Mouse (Mus musculus): ENCODE measurements around the gene Zfp113.
A peak's percentile ranks its signal among the peaks of the same experiment; 100 is the strongest.
"Not testable (repeated sequence)": the region's sequence is repeated elsewhere in the genome, so short reads cannot be mapped to it uniquely, and the experiment has no call there.

The Zfp113 gene

DNA sequence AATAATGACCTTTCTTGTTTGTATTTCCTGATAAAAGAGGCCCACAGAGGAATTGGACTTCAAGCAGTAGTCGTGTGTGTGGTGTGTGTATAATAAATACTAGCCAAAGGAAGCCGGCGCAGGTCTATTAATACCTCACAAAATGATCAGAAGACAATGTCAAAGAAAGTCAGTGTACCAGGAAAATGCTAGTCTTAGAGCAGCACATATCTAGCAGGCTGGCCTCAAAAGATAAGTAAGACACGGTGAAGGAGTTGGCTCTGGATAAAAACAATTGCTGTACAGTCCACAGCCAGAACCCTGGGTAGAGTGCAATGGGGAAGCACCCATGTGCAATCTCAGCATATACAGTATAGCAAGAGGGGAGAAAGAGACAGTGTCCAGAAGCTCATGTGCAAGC lies 18.3 kb downstream of the Zfp113 start:
- no peak for DNase-seq

DNA sequence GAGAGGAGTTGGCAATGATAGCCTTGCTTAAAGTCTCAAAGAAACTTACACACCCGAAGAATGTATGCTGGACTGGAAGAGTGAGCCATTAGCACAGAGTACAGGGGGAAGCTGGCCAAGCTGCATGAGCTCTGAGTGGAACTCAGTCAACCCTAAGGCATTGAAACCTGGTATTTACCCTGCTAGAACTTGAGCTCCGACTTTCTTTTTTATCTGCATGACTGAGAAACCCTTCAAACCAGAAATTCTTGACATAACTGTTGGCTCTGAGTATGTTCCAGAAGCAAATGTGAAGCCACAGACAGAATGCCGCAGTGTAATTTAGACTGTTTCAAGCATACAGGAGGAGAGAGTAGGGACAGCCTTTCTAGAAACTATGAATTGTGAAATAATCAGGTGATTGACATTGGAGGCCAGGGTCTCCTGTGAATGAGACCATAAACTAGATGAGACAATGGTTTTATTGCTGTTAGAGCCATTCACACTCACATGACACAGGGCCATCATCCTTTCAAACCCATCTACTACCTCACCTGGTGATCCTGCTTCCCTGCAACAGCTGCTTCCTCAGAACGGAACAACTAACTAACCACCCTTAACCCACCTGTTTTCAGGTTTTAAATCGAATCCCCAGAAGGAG lies 23.0 kb downstream of the Zfp113 start:
- DNase-seq = no peak

DNA sequence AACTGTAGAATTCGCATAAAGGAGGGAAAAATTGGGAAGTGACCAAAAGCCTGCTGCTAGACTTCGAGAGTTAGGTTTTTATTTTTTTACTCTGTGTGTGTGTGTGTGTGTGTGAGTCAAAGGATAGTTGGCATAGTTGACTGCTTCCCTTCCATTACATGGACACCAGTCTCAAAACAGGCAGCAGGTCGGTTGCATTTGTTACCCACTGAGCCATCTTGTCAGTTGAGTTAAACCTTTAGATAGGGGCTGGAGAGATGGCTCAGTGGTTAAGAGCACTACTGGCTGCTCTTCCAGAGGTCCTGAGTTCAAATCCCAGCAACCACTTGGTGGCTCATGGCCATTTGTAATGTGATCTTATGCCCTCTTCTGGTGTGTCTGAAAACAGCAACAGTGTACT lies 37.5 kb downstream of the Zfp113 start:
- no peak for DNase-seq

DNA sequence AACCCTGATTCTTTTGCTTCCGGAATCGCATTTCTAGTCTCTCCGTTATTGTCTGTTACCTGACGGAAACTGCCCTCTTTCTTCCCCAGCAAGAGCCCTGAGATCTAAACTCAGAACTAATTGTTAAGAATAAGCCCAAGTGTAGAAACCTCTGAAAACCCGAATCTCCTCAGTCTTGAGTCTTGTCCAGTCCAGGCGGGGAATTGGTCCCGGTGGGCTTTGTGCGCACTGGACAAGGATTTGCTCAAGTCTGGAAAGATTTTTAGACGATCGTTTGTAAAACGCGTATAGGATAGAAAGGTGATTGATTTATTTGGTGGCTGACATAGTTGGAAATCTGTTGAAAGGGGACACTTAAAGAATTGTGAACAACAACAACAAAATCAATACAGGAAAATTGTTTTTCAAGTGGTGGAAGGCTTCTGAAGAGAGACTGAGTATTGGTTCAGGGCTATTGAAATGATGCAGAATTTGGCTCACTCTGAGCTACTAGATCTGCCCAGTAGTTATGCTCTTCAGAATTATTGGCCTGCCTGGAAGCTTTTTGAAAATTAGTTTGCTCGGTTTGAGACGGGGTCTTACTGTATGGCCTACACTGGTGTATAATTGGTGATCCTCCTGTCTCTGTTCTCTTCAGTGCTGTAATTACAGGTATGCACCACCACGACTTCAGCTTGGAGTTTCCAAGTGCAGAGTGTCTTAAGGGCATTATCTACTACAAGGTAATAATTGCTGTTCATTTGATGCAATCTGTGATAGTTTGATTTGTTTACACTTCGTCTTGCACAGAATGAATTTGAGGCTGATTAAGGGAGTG lies 38.1 kb downstream of the Zfp113 start:
- no peak for DNase-seq

DNA sequence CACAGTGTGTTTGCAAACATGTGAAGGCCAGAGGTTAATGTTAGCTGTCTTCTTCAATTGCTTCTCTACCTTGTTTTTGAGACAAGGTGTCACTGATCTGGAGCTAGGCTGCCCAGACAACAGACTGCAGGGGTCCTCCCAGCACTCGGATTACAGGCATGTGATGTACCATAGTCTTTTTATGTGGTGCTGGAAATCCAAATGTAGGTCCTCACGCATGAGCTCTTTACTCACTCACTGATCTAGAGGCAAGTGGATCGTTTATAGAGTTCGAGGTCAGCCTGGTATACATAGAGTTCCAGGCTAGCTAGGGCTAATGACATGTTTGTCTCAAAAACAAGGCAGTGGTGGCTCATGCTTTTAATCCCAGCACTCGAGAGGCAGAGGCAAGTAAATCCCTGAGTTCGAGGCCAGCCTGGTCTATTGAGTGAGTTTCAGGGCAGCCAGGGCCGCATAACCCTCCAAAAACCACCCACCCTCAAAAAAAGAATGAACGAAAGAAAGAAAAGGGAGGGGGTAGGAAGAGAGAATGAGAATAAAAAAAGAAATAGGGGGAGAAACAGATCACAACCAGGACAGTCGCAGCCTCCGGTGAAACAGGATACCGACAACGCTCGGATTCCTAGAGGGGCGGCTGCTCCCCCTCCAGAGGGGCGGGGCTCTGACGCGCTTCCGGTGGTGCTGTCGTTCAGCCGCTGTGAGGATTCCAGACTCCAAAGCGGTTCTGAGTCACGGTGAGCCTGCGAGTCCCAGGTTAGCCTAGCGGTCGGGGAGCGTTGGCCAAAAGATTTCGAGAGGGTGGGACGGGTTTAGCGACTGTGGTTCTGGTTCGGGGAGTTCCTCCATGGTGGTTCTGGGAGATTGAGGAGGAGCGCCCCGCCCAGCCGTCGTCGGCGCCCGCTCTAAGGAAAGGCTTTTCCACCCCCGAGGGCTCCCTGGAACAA lies 39.0 kb downstream of the Zfp113 start, which contains the start of gene Zscan21:
Zscan21 (plus strand) TSS at position 649 of the 944 bp plus-strand sequence.
- peak; percentile 93 for DNase-seq

DNA sequence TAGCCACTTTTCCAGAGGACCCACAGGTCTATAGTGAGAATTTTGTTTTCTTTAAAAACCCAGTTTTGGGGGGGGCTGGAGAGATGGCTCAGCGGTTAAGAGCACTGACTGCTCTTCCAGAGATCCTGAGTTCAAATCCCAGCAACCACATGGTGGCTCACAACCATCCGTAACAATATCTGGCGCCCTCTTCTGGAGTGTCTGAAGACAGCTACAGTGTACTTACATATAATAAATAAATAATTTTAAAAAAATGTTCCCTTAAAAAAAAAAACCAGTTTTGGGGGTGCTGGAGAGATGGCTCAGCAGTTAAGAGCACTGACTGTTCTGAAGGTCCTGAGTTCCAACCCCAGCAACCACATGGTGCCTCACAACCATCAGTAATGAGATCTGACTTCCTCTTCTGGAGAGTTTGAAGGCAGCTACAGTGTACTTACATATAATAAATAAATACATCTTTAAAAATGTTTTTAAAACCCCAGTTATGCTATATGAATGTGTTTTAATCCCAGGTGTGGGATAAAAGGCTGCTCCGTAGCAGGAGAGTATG lies 45.6 kb downstream of the Zfp113 start:
- DNase-seq = not testable (repeated sequence)

DNA sequence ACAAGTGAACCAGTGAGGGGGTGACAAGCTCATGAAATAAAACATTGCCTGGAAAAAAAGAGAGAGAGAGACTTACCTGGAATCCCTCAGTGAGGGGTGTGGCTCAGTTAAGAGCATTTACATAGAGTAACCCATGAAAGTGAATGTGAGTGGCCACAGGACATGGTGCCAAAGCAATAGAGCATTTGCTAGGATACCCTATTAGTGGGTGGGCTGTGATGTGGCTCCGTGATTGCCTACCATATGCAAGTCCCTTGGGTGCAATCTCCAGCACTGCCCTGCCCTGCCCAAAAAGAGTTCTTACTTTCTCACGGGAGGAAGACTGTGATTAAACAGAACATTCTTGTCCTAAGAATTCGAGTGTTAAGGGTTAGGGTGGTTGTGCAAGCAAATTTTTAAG lies 48.4 kb downstream of the Zfp113 start:
- no peak for DNase-seq

DNA sequence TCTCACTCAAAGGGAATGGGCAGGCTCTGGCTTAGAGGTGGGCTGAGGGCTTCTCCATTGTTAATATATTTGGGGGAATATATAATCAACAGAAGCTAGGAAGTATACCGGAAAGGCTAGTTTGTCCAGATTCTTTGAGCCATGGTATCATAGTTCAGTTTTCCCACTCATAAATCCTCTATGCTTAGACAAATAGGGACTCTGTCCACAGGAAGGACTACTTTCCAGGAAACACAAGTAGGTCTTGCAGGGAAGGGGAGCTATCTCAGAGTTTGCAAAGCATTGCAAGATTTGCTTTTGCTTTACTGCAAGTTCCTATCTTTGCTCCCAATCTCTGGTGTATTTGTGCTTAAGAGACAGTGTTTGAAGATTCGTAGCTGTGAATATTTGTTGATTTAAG lies 50.6 kb downstream of the Zfp113 start:
- no peak for DNase-seq

DNA sequence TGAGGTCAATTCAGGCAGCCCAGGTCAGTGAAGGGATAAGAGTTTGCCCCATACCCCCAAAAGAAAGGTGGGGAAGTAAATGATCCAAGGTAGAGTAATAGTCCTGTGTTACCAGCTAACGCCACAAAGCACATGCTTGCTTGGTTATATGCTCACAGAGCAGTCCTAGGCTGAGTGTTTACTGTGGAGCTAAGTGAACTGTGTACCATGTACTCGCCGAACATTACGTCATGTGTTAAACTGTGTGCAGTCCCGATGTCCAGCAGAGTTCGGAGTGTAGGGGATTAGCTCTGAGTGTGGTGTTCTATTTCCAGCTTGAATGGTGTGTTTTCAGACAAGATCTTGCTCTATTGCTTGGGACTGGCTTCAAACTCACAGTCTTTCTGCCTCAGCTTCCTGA lies 61.1 kb downstream of the Zfp113 start:
- no peak for DNase-seq

DNA sequence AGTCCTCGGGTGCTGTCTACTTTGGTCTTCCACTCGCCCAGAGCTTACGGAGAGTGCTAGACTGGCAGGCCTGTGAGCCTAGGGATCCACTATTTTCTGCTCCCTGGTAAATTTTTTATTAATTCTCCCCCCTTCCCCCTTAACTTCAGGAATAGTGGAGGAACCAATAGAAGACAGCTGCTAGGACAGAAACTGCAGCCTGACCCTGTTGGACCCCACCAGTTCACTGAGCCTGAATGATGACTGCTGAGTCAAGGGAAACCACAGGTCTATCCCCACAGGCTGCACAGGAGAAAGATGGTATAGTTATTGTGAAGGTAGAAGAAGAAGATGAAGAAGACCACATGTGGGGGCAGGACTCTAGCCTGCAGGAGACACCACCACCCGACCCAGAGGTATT lies 62.8 kb downstream of the Zfp113 start:
- DNase-seq = no peak

DNA sequence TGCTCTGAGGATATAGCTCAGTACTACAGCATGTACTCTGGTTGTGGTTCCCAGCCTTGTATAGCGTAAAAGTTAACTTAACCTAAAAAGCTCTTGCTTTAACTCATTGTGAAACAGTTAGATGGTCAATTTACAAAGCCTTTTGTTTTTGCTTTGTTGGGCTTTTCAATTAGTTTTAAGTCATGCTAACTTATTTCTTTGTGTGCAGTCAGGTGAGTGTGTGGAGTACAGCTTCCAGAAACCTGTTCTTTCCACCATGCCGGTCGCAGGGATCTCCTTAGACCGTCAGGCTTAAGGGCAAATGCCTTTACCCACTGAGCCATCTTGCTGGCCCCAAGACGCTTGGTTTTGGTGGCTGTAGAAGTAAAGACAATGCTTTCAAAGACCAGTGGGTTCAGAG lies 64.8 kb downstream of the Zfp113 start:
- DNase-seq = no peak

DNA sequence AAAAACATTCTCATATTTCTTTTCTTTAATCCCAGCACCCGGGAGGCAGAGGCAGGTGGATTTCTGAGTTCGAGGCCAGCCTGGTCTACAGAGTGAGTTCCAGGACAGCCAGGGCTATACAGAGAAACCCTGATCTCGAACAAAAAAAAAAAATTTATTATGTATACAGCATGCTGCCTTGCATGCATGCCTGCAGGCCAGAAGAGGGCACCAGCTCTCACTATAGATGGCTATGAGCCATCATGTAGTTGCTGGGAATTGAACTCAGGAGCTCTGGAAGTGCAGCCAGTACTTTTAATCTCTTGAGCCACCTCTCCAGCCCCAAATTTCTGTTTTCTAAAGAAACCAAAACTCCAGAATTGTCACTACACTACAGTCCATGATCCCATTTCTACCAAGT lies 65.3 kb downstream of the Zfp113 start:
- DNase-seq = no peak

All from kidney, adult 18-20 months (tissue).